Mouse (Mus musculus) intestine, embryonic 14.5 days (tissue): ENCODE measurements around the gene Bmper. TPM values are rescaled to one million over a fixed set of nuclear protein-coding genes. Genes with fewer than 3 reads are reported as not detected.

Source experiments
- ATAC-seq: fragments of 200-750 bp; cut with Nextera tagmentation; replicated peaks from 2 replicates; pipeline ENCODE4 v1.8.0; 2017; ENCODE audit warnings: low read depth, moderate number of reproducible peaks, moderate TSS enrichment, moderate library complexity; ENCODE audit not compliant: low FRiP score, low TSS enrichment
- DNase-seq: peaks from one replicate; pipeline ENCODE4 v3.0.0-alpha.2; 2018; ENCODE audit warnings: low spot score
- H3K27ac ChIP-seq: fragments of 300-500 bp; sonication (generic); 2 replicates; pipeline ENCODE4 v1.5.1; 2014; ENCODE audit warnings: low read depth, mild to moderate bottlenecking, control low read depth
- H3K27me3 ChIP-seq: fragments of 300-500 bp; sonication (generic); replicated peaks from 2 replicates; pipeline ENCODE4 v1.6.1; 2014; ENCODE audit warnings: low read length, control low read depth; ENCODE audit not compliant: control insufficient read depth, insufficient read depth
- H3K36me3 ChIP-seq: fragments of 300-500 bp; sonication (generic); 2 replicates; pipeline ENCODE4 v1.6.1; 2014; ENCODE audit warnings: low read length, control low read depth; ENCODE audit not compliant: control insufficient read depth, insufficient read depth
- H3K4me1 ChIP-seq: fragments of 300-500 bp; sonication (generic); replicated peaks from 2 replicates; pipeline ENCODE4 v1.6.1; 2014; ENCODE audit warnings: low read length, control low read depth, mixed read lengths; ENCODE audit not compliant: control insufficient read depth, insufficient read depth
- H3K4me2 ChIP-seq: fragments of 300-500 bp; sonication (generic); 2 replicates; pipeline ENCODE4 v1.6.1; 2014; ENCODE audit warnings: low read length
- H3K4me3 ChIP-seq: fragments of 300-500 bp; sonication (generic); 2 replicates; pipeline ENCODE4 v1.5.1; 2014; ENCODE audit warnings: low read depth, low read length, control low read depth, mixed read lengths
- H3K9ac ChIP-seq: fragments of 300-500 bp; sonication (generic); 2 replicates; pipeline ENCODE4 v1.6.1; 2014; ENCODE audit warnings: mild to moderate bottlenecking, low read length
- H3K9me3 ChIP-seq: fragments of 300-500 bp; sonication (generic); 2 replicates; pipeline ENCODE4 v1.6.1; 2016; ENCODE audit warnings: low read length, control low read depth; ENCODE audit not compliant: control insufficient read depth
- WGBS: fragments of 180-500 bp; shearing (Covaris S2); extraction: QIAGEN DNeasy Blood & Tissue Kit; methylation state at CpG from one replicate; pipeline ENCODE4 v1.1.7; 2014; 5-methylcytosine and 5-hydroxymethylcytosine counted together
- polyA plus RNA-seq: library from polyadenylated mRNA; unstranded; fragments of >200 nt; fragmentation: Nextera tagmentation; extraction: Ambion mirVana; gene quantifications from 2 replicates; pipeline ENCODE4 v1.2.1, GENCODE M21; 2014

Gene Bmper
- polyA plus RNA-seq, 1 experiment from 2014 or later, result 12.7 TPM

GRCm38 (mm10) chr9:23199841-23200240 lies 23.0 kb upstream of the Bmper start:
- 0 out of 2 replicates have a peak, but pooled peaks cover 5% of the 10 kb centered on the region for H3K27me3 ChIP-seq
- H3K9me3 ChIP-seq, result no peaks in the 10 kb centered on the region
- no peak overlapping the region for H3K9ac ChIP-seq
- no peak overlapping the region for H3K4me2 ChIP-seq
- ATAC-seq (no peak), DNase-seq (no peak)
- 92% methylated on average over 1 of the region's 1 CpGs for WGBS
- no peak overlapping the region for H3K4me3 ChIP-seq
- H3K4me1 ChIP-seq, result no peaks in the 10 kb centered on the region; the same call in 1 of the 2 replicates
- no peaks in the 10 kb centered on the region for H3K36me3 ChIP-seq
- no peak overlapping the region for H3K27ac ChIP-seq

- 72% methylated on average over 4 of the region's 4 CpGs for WGBS
- DNase-seq (no peak), ATAC-seq (no peak)
- Histone ChIP-seq H3K4me1 (no peaks in the 10 kb centered on the region; the same call in 1 of the 2 replicates), H3K4me3 (no peak overlapping the region), H3K27me3 (0 out of 2 replicates have a peak, but pooled peaks cover 5% of the 10 kb centered on the region), H3K4me2 (no peak overlapping the region), H3K9ac (no peak overlapping the region), H3K27ac (no peak overlapping the region), H3K9me3 (no peaks in the 10 kb centered on the region), H3K36me3 (no peaks in the 10 kb centered on the region)
Measured at GRCm38 (mm10) chr9:23200828-23201227, 22.0 kb upstream of the Bmper start.

- Histone ChIP-seq H3K27ac (no peak overlapping the region), H3K27me3 (0 out of 2 replicates have a peak, but pooled peaks cover 5% of the 10 kb centered on the region), H3K9ac (no peak overlapping the region), H3K9me3 (no peaks in the 10 kb centered on the region), H3K36me3 (no peaks in the 10 kb centered on the region), H3K4me3 (no peak overlapping the region), H3K4me1 (no peaks in the 10 kb centered on the region; the same call in 1 of the 2 replicates), H3K4me2 (no peak overlapping the region)
- no peak for ATAC-seq
- DNase-seq, result no peak
- 86% methylated on average over 4 of the region's 4 CpGs for WGBS
Measured at GRCm38 (mm10) chr9:23202431-23202830, 20.4 kb upstream of the Bmper start.

GRCm38 (mm10) chr9:23204339-23205288 lies 18.3 kb upstream of the Bmper start:
- ATAC-seq (no peak), DNase-seq (no peak)
- 16% methylated on average over 17 of the region's 17 CpGs for WGBS
- H3K9ac ChIP-seq, result no peak overlapping the region
- 0 out of 2 replicates have a peak, but pooled peaks cover 5% of the 10 kb centered on the region for H3K27me3 ChIP-seq
- H3K9me3 ChIP-seq, result no peaks in the 10 kb centered on the region
- no peak overlapping the region for H3K27ac ChIP-seq
- peak overlapping the region; percentile 3; the same call in 1 of the 2 replicates for H3K4me2 ChIP-seq
- H3K4me1 ChIP-seq, result no peaks in the 10 kb centered on the region; the same call in 1 of the 2 replicates
- H3K36me3 ChIP-seq, result no peaks in the 10 kb centered on the region
- no peak overlapping the region for H3K4me3 ChIP-seq

- ATAC-seq (no peak), DNase-seq (no peak)
- H3K4me1 ChIP-seq, result no peaks in the 10 kb centered on the region; the same call in 1 of the 2 replicates
- H3K4me3 ChIP-seq, result no peak overlapping the region
- H3K9me3 ChIP-seq, result no peaks in the 10 kb centered on the region
- H3K36me3 ChIP-seq, result no peaks in the 10 kb centered on the region
- no peak overlapping the region for H3K27ac ChIP-seq
- no peak overlapping the region for H3K4me2 ChIP-seq
- 0 out of 2 replicates have a peak, but pooled peaks cover 5% of the 10 kb centered on the region for H3K27me3 ChIP-seq
- WGBS, result 41% methylated on average over 3 of the region's 3 CpGs
- no peak overlapping the region for H3K9ac ChIP-seq
Measured at GRCm38 (mm10) chr9:23205304-23205703, 17.6 kb upstream of the Bmper start.

- Histone ChIP-seq H3K4me2 (no peak overlapping the region), H3K9ac (no peak overlapping the region), H3K9me3 (no peaks in the 10 kb centered on the region), H3K36me3 (no peaks in the 10 kb centered on the region), H3K27ac (no peak overlapping the region), H3K4me1 (no peaks in the 10 kb centered on the region; the same call in 1 of the 2 replicates), H3K27me3 (0 out of 2 replicates have a peak, but pooled peaks cover 5% of the 10 kb centered on the region), H3K4me3 (no peak overlapping the region)
- DNase-seq (no peak), ATAC-seq (no peak)
- WGBS, result 90% methylated on average over 3 of the region's 3 CpGs
Measured at GRCm38 (mm10) chr9:23205757-23206156, 17.1 kb upstream of the Bmper start.

- ATAC-seq (no peak), DNase-seq (no peak)
- 89% methylated on average over 5 of the region's 5 CpGs for WGBS
- H3K36me3 ChIP-seq, result no peaks in the 10 kb centered on the region
- H3K27me3 ChIP-seq, result 0 out of 2 replicates have a peak, but pooled peaks cover 5% of the 10 kb centered on the region
- H3K4me3 ChIP-seq, result no peak overlapping the region
- no peak overlapping the region for H3K27ac ChIP-seq
- no peaks in the 10 kb centered on the region for H3K9me3 ChIP-seq
- no peak overlapping the region for H3K9ac ChIP-seq
- no peak overlapping the region for H3K4me2 ChIP-seq
- H3K4me1 ChIP-seq, result no peaks in the 10 kb centered on the region; the same call in 1 of the 2 replicates
Measured at GRCm38 (mm10) chr9:23206181-23206580, 16.7 kb upstream of the Bmper start.

GRCm38 (mm10) chr9:23212303-23212702 lies 10.6 kb upstream of the Bmper start:
- H3K9me3 ChIP-seq, result no peaks in the 10 kb centered on the region
- 8% methylated on average over 11 of the region's 11 CpGs for WGBS
- ATAC-seq (peak; percentile 70), DNase-seq (peak; percentile 85)
- no peak overlapping the region for H3K27ac ChIP-seq
- H3K9ac ChIP-seq, result no peak overlapping the region
- H3K4me3 ChIP-seq, result no peak overlapping the region
- H3K4me1 ChIP-seq, result no peaks in the 10 kb centered on the region; the same call in 1 of the 2 replicates
- H3K4me2 ChIP-seq, result no peak overlapping the region
- H3K36me3 ChIP-seq, result no peaks in the 10 kb centered on the region
- no peaks in the 10 kb centered on the region for H3K27me3 ChIP-seq
